In genomic region chr10:23812438-23812759, GRCm38 (mm10) we compare ENCODE assay signal across 13 mouse cellular contexts. TPM values are rescaled to one million over a fixed set of nuclear protein-coding genes. Genes with fewer than 3 reads are reported as not detected.
A peak's percentile ranks its signal among the peaks of the same experiment; 100 is the strongest.
DNase-seq lines count a peak whose midpoint lies in the region; ATAC-seq and TF ChIP-seq lines count a peak whose summit lies in the region.
"Had no signal": no experiment of that assay in that cellular context is flagged by ENCODE, and none has a peak within 500 bp of the region (broad histone marks: within the 10 kb centered on the region; RNA-seq: fewer than 3 reads in every experiment).

No protein-coding gene starts in this region.

- ATAC-seq in hindbrain, embryonic 11.5 days (ENCODE audit: low FRiP score): peak; percentile 15; the same call in 1 of the 2 replicates
- ATAC-seq in hindbrain, embryonic 14.5 days (ENCODE audit: low FRiP score): no peak
- ATAC-seq in intestine, embryonic 16.5 days: peak; percentile 40
- no peak for ATAC-seq in erythroid progenitor cell, adult 5-6 weeks (replicated peaks; ENCODE audit: low FRiP score, poor library complexity, severe bottlenecking)

- H3K9me3 ChIP-seq in hindbrain, embryonic 11.5 days (ENCODE audit: control insufficient read depth, low read length): no peaks in the 10 kb centered on the region
- H3K9me3 ChIP-seq in hindbrain, embryonic 14.5 days (ENCODE audit: control insufficient read depth, low read length): no peaks in the 10 kb centered on the region
- no peaks in the 10 kb centered on the region for H3K9me3 ChIP-seq in CH12.LX (replicated peaks; ENCODE audit: low read length)
- no peaks in the 10 kb centered on the region for H3K9me3 ChIP-seq in intestine, embryonic 16.5 days (ENCODE audit: control insufficient read depth, low read length)
- H3K9me3 ChIP-seq: heart, embryonic 13.5 days; limb, embryonic 13.5 days; megakaryocyte, embryonic 14.5 days; stomach, embryonic 15.5 days had no signal

- TF ChIP-seq EP300 in CH12.LX (IDR thresholded peaks at IDR 0.05; ENCODE audit: low read length): no peak

- no peak overlapping the region for H3K9ac ChIP-seq in hindbrain, embryonic 11.5 days (ENCODE audit: low read depth, low read length)
- H3K9ac ChIP-seq in hindbrain, embryonic 14.5 days: no peak overlapping the region
- no peak overlapping the region for H3K9ac ChIP-seq in CH12.LX (ENCODE audit: insufficient read depth, low read depth)
- no peak overlapping the region for H3K9ac ChIP-seq in intestine, embryonic 16.5 days (ENCODE audit: low read depth, low read length)
- H3K9ac ChIP-seq: heart, embryonic 13.5 days; limb, embryonic 13.5 days; stomach, embryonic 15.5 days had no signal

- no peaks in the 10 kb centered on the region for H3K79me2 ChIP-seq in CH12.LX (replicated peaks; ENCODE audit: control insufficient read depth, extremely low read depth, insufficient read depth, poor library complexity, severe bottlenecking)

- no peak overlapping the region for H3K4me3 ChIP-seq in hindbrain, embryonic 11.5 days (ENCODE audit: low read depth, low read length)
- H3K4me3 ChIP-seq in hindbrain, embryonic 14.5 days (replicated peaks; ENCODE audit: low read length): no peak overlapping the region
- no peak overlapping the region for H3K4me3 ChIP-seq in CH12.LX (replicated peaks in 1 of 3; ENCODE audit: low read depth in 2 of 3, low read length in 2 of 3, poor library complexity in 1 of 3)
- no peak overlapping the region for H3K4me3 ChIP-seq in bone marrow macrophage, adult 2 months (ENCODE audit: insufficient read depth, low read length)
- H3K4me3 ChIP-seq in intestine, embryonic 16.5 days (ENCODE audit: low read length): no peak overlapping the region
- H3K4me3 ChIP-seq: heart, embryonic 13.5 days; limb, embryonic 13.5 days; megakaryocyte, embryonic 14.5 days; myocyte; stomach, embryonic 15.5 days had no signal

- TF ChIP-seq CTCF in CH12.LX (conservative IDR thresholded peaks at IDR 0.05 in 1 of 2, IDR thresholded peaks at IDR 0.05 in 1 of 2; ENCODE audit: low read depth in 2 of 2, low read length in 2 of 2): no peak
- peak; percentile 47; the same call in 1 of the 2 replicates for TF ChIP-seq CTCF in bone marrow macrophage, adult 2 months (IDR thresholded peaks at IDR 0.05; ENCODE audit: low read depth, low read length)

- H3K4me2 ChIP-seq in hindbrain, embryonic 11.5 days (replicated peaks; ENCODE audit: low read depth, low read length): no peak overlapping the region
- H3K4me2 ChIP-seq in hindbrain, embryonic 14.5 days (replicated peaks): no peak overlapping the region
- peak overlapping the region; percentile 22; the same call in 1 of the 2 replicates for H3K4me2 ChIP-seq in CH12.LX (ENCODE audit: insufficient read depth, low read depth, poor library complexity, severe bottlenecking)
- H3K4me2 ChIP-seq in intestine, embryonic 16.5 days (ENCODE audit: low read depth, low read length): no peak overlapping the region
- H3K4me2 ChIP-seq: heart, embryonic 13.5 days; limb, embryonic 13.5 days; stomach, embryonic 15.5 days had no signal

- no peak for TF ChIP-seq RAD21 in CH12.LX (IDR thresholded peaks at IDR 0.05; ENCODE audit: low read depth, low read length)

- dilution Hi-C loops in CH12.LX (cut with MboI; ENCODE audit: extremely low pct_ligation_motif_present, extremely low pct_unique_long_range_greater_than_20kb, low sequenced_read_pairs): no loop called here

- no peaks in the 10 kb centered on the region for H3K36me3 ChIP-seq in hindbrain, embryonic 11.5 days (ENCODE audit: control insufficient read depth, insufficient read depth, low read length)
- H3K36me3 ChIP-seq in hindbrain, embryonic 14.5 days (replicated peaks; ENCODE audit: control insufficient read depth, insufficient read depth): peaks cover 38% of the 10 kb centered on the region
- H3K36me3 ChIP-seq in CH12.LX (replicated peaks in 1 of 2; ENCODE audit: control insufficient read depth in 1 of 2, insufficient read depth in 1 of 2, low read length in 1 of 2): no peaks in the 10 kb centered on the region
- H3K36me3 ChIP-seq in intestine, embryonic 16.5 days (ENCODE audit: control insufficient read depth, insufficient read depth, low read length): no peaks in the 10 kb centered on the region

- TF ChIP-seq POLR2A in CH12.LX (IDR thresholded peaks at IDR 0.05; ENCODE audit: low read depth, low read length): no peak
- no peak for TF ChIP-seq POLR2A in bone marrow macrophage, adult 2 months (IDR thresholded peaks at IDR 0.05; ENCODE audit: borderline replicate concordance, low read depth, low read length)

- H3K4me1 ChIP-seq in hindbrain, embryonic 11.5 days (replicated peaks; ENCODE audit: control insufficient read depth, insufficient read depth, low read length): no peaks in the 10 kb centered on the region
- H3K4me1 ChIP-seq in hindbrain, embryonic 14.5 days (replicated peaks; ENCODE audit: control insufficient read depth, insufficient read depth, low read length): no peaks in the 10 kb centered on the region
- H3K4me1 ChIP-seq in CH12.LX (ENCODE audit: control insufficient read depth in 1 of 2, insufficient read depth in 2 of 2): peaks cover 5 to 11% of the 10 kb centered on the region in 2 experiments; a peak in 2 of 4 replicates
- no peaks in the 10 kb centered on the region for H3K4me1 ChIP-seq in bone marrow macrophage, adult 2 months (ENCODE audit: control insufficient read depth, insufficient read depth, low read length)
- H3K4me1 ChIP-seq in intestine, embryonic 16.5 days (ENCODE audit: control insufficient read depth, insufficient read depth, low read length): no peaks in the 10 kb centered on the region
- H3K4me1 ChIP-seq: heart, embryonic 13.5 days; limb, embryonic 13.5 days; stomach, embryonic 15.5 days had no signal

- DNase-seq in hindbrain, embryonic 11.5 days (ENCODE audit: low spot score): no peak
- DNase-seq in hindbrain, embryonic 14.5 days (ENCODE audit: low spot score): no peak
- DNase-seq in CH12.LX (ENCODE audit: extremely low read depth): no peak
- no peak for DNase-seq in Muller cell, postnatal 12 days (ENCODE audit: inconsistent ontology term)
- no peak for DNase-seq in adrenal gland, adult 8-10 months

- in situ Hi-C loops in CH12.LX (cut with MboI; ENCODE audit: low pct_ligation_motif_present, low pct_unique_long_range_greater_than_20kb, low sequenced_read_pairs): loop anchor here (25.0 kb wide), 2 partner anchors 325 to 475 kb away; partner anchors contain the start of gene Stx7

- H3K27ac ChIP-seq in hindbrain, embryonic 11.5 days (ENCODE audit: low read depth, low read length): no peak overlapping the region
- H3K27ac ChIP-seq in hindbrain, embryonic 14.5 days: no peak overlapping the region
- no peak overlapping the region for H3K27ac ChIP-seq in CH12.LX (ENCODE audit: insufficient read depth, low read depth)
- no peak overlapping the region for H3K27ac ChIP-seq in bone marrow macrophage, adult 2 months (ENCODE audit: insufficient read depth, low read depth, low read length)
- no peak overlapping the region for H3K27ac ChIP-seq in intestine, embryonic 16.5 days (ENCODE audit: low read length)
- H3K27ac ChIP-seq: heart, embryonic 13.5 days; limb, embryonic 13.5 days; stomach, embryonic 15.5 days had no signal

- H3K27me3 ChIP-seq in hindbrain, embryonic 11.5 days (ENCODE audit: control insufficient read depth, insufficient read depth, low read length): no peaks in the 10 kb centered on the region
- H3K27me3 ChIP-seq in hindbrain, embryonic 14.5 days (ENCODE audit: control insufficient read depth, insufficient read depth, low read length): no peaks in the 10 kb centered on the region
- no peaks in the 10 kb centered on the region for H3K27me3 ChIP-seq in CH12.LX (replicated peaks)
- H3K27me3 ChIP-seq in intestine, embryonic 16.5 days (replicated peaks; ENCODE audit: control insufficient read depth, insufficient read depth, low read length): no peaks in the 10 kb centered on the region
- H3K27me3 ChIP-seq: heart, embryonic 13.5 days; limb, embryonic 13.5 days; megakaryocyte, embryonic 14.5 days; stomach, embryonic 15.5 days had no signal

RNA-seq across cellular contexts. Expression of gene Slc18b1, which starts 15.6 kb away (rescaled TPM):
- polyA plus RNA-seq in hindbrain, embryonic 11.5 days (2014; fragmentation: Nextera tagmentation; extraction: Ambion mirVana): 21.5 and 23.2 TPM in 2 replicates
- 22.6 and 25.5 TPM in 2 replicates for polyA plus RNA-seq in hindbrain, embryonic 14.5 days (2014; fragmentation: Nextera tagmentation; extraction: Ambion mirVana)
- not detected in 2 replicates for total RNA-seq in CH12.LX (2012; rRNA removed)
- not detected in 2 replicates for total RNA-seq in CH12.LX (2014; rRNA removed)
- polyA plus RNA-seq in CH12.LX (2012; ENCODE audit: insufficient read length, low read depth): 0.18 TPM in 1 of 2 replicates, not detected in the other
- polyA plus RNA-seq in bone marrow macrophage, adult 2 months (2012; ENCODE audit: insufficient read depth, insufficient read length, missing spikeins): 1.0 and 6.7 TPM in 2 replicates
- 21.2 and 21.4 TPM in 2 replicates for polyA plus RNA-seq in intestine, embryonic 16.5 days (2015; fragmentation: Nextera tagmentation; extraction: Ambion mirVana)
- total RNA-seq in erythroid progenitor cell, adult 5-6 weeks (2015; ENCODE audit: low replicate concordance): 0.36 TPM in 1 of 2 replicates, not detected in the other
- total RNA-seq in erythroid progenitor cell, adult 5-6 weeks (2017; ENCODE audit: low replicate concordance): not detected in 2 replicates
- total RNA-seq in adrenal gland, adult 8-10 months (2022): 10 to 100 TPM; 31.3 to 54.2 (median 44.7) TPM

RNA-seq across cellular contexts. Expression of gene Rps12, which starts 25.3 kb away (rescaled TPM):
- polyA plus RNA-seq in hindbrain, embryonic 11.5 days (2014; fragmentation: Nextera tagmentation; extraction: Ambion mirVana): 126 TPM in 2 replicates
- 114 and 132 TPM in 2 replicates for polyA plus RNA-seq in hindbrain, embryonic 14.5 days (2014; fragmentation: Nextera tagmentation; extraction: Ambion mirVana)
- 5,116 and 5,207 TPM in 2 replicates for total RNA-seq in CH12.LX (2012; rRNA removed)
- total RNA-seq in CH12.LX (2014; rRNA removed): 4,147 and 4,213 TPM in 2 replicates
- polyA plus RNA-seq in CH12.LX (2012; ENCODE audit: insufficient read length, low read depth): 140 and 211 TPM in 2 replicates
- polyA plus RNA-seq in bone marrow macrophage, adult 2 months (2012; ENCODE audit: insufficient read depth, insufficient read length, missing spikeins): 182 and 264 TPM in 2 replicates
- polyA plus RNA-seq in intestine, embryonic 16.5 days (2015; fragmentation: Nextera tagmentation; extraction: Ambion mirVana): 161 and 175 TPM in 2 replicates
- total RNA-seq in erythroid progenitor cell, adult 5-6 weeks (2015; ENCODE audit: low replicate concordance): 1,496 and 1,704 TPM in 2 replicates
- 275 and 669 TPM in 2 replicates for total RNA-seq in erythroid progenitor cell, adult 5-6 weeks (2017; ENCODE audit: low replicate concordance)
- total RNA-seq in adrenal gland, adult 8-10 months (2022): 100 to 1,000 TPM; 283 to 619 (median 405) TPM

RNA-seq across cellular contexts. Expression of gene Vnn3, which starts 38.9 kb away (rescaled TPM):
- polyA plus RNA-seq in hindbrain, embryonic 11.5 days (2014; fragmentation: Nextera tagmentation; extraction: Ambion mirVana): 0.09 TPM in 1 of 2 replicates, not detected in the other
- polyA plus RNA-seq in hindbrain, embryonic 14.5 days (2014; fragmentation: Nextera tagmentation; extraction: Ambion mirVana): 0.12 TPM in 1 of 2 replicates, not detected in the other
- not detected in 2 replicates for total RNA-seq in CH12.LX (2012; rRNA removed)
- not detected in 2 replicates for total RNA-seq in CH12.LX (2014; rRNA removed)
- polyA plus RNA-seq in CH12.LX (2012; ENCODE audit: insufficient read length, low read depth): not detected in 2 replicates
- 1.8 TPM in 2 replicates for polyA plus RNA-seq in bone marrow macrophage, adult 2 months (2012; ENCODE audit: insufficient read depth, insufficient read length, missing spikeins)
- polyA plus RNA-seq in intestine, embryonic 16.5 days (2015; fragmentation: Nextera tagmentation; extraction: Ambion mirVana): 0.21 and 0.31 TPM in 2 replicates
- 5.4 TPM in 1 of 2 replicates, not detected in the other for total RNA-seq in erythroid progenitor cell, adult 5-6 weeks (2015; ENCODE audit: low replicate concordance)
- not detected in 2 replicates for total RNA-seq in erythroid progenitor cell, adult 5-6 weeks (2017; ENCODE audit: low replicate concordance)
- total RNA-seq in adrenal gland, adult 8-10 months (2022): 10 to 100 TPM in 2 of 4 experiments, 1 to 10 TPM in 1, under 1 TPM in 1; 0.74 to 37.9 (median 12.2) TPM
- polyA plus RNA-seq: heart, embryonic 13.5 days; limb, embryonic 13.5 days; myocyte had no signal

Comparison
In these comparisons a context has a peak if more than half of its experiments do, and no peak if none do; other contexts are left out.
1. ATAC-seq: peak in hindbrain, embryonic 11.5 days (single experiment) and intestine, embryonic 16.5 days (single experiment); none in hindbrain, embryonic 14.5 days (single experiment) and erythroid progenitor cell, adult 5-6 weeks (single experiment).